Mouse (Mus musculus): ENCODE measurements at regions not wholly inside any gene's neighbourhood (a gene's known extent, or its start where the extent isn't known, plus 50 kb on each side); places are given as distances from the start of the nearest gene placed in this dataset.

- Histone ChIP-seq H3K4me2 (ENCODE audit: low read depth, low read length, poor library complexity, severe bottlenecking) (no peak overlapping the region), H3K27me3 (ENCODE audit: insufficient read depth, low read length) (no peaks in the 10 kb centered on the region), H3K36me3 (ENCODE audit: insufficient read depth, low read length) (no peaks in the 10 kb centered on the region), H3K27ac (ENCODE audit: low read depth, low read length) (no peak overlapping the region), H3K9ac (replicated peaks; ENCODE audit: low read length, poor library complexity, severe bottlenecking) (no peak overlapping the region), H3K4me3 (ENCODE audit: low read depth, low read length) (no peak overlapping the region), H3K4me1 (ENCODE audit: insufficient read depth, low read length) (no peaks in the 10 kb centered on the region), H3K9me3 (ENCODE audit: low read length) (no peaks in the 10 kb centered on the region)
- TF ChIP-seq CTCF (IDR thresholded peaks at IDR 0.05): no peak
- DNase-seq (ENCODE audit: low spot score): no peak
- no peak for ATAC-seq (ENCODE audit: low FRiP score)
- WGBS: 80% methylated on average over 2 of the region's 2 CpGs
Observed at GRCm38 (mm10) chr11:92084766-92085165, 507.4 kb upstream of the Kif2b start.

- H3K4me1 ChIP-seq (ENCODE audit: insufficient read depth, low read length): no peaks in the 10 kb centered on the region
- no peak for TF ChIP-seq CTCF (IDR thresholded peaks at IDR 0.05)
- H3K4me3 ChIP-seq (ENCODE audit: low read depth, low read length): no peak overlapping the region
- no peaks in the 10 kb centered on the region for H3K9me3 ChIP-seq (ENCODE audit: low read length)
- WGBS: 8% methylated on average over 2 of the region's 2 CpGs
- H3K36me3 ChIP-seq (ENCODE audit: insufficient read depth, low read length): no peaks in the 10 kb centered on the region
- H3K4me2 ChIP-seq (ENCODE audit: low read depth, low read length, poor library complexity, severe bottlenecking): no peak overlapping the region
- no peak overlapping the region for H3K27ac ChIP-seq (ENCODE audit: low read depth, low read length)
- DNase-seq (ENCODE audit: low spot score) (no peak), ATAC-seq (ENCODE audit: low FRiP score) (no peak)
- no peaks in the 10 kb centered on the region for H3K27me3 ChIP-seq (ENCODE audit: insufficient read depth, low read length)
- no peak overlapping the region for H3K9ac ChIP-seq (replicated peaks; ENCODE audit: low read length, poor library complexity, severe bottlenecking)
Observed at GRCm38 (mm10) chr11:92041695-92042094, 464.3 kb upstream of the Kif2b start.

- Histone ChIP-seq H3K36me3 (ENCODE audit: insufficient read depth, low read length) (no peaks in the 10 kb centered on the region), H3K27me3 (ENCODE audit: insufficient read depth, low read length) (no peaks in the 10 kb centered on the region), H3K27ac (ENCODE audit: low read depth, low read length) (no peak overlapping the region), H3K9ac (replicated peaks; ENCODE audit: low read length, poor library complexity, severe bottlenecking) (no peak overlapping the region), H3K4me1 (ENCODE audit: insufficient read depth, low read length) (no peaks in the 10 kb centered on the region), H3K4me2 (ENCODE audit: low read depth, low read length, poor library complexity, severe bottlenecking) (no peak overlapping the region), H3K4me3 (ENCODE audit: low read depth, low read length) (no peak overlapping the region), H3K9me3 (ENCODE audit: low read length) (no peaks in the 10 kb centered on the region)
- WGBS: 50% methylated on average over 1 of the region's 1 CpGs
- no peak for TF ChIP-seq CTCF (IDR thresholded peaks at IDR 0.05)
- ATAC-seq (ENCODE audit: low FRiP score): no peak
- DNase-seq (ENCODE audit: low spot score): no peak
Observed at GRCm38 (mm10) chr11:92040161-92040560, 462.8 kb upstream of the Kif2b start.

- Histone ChIP-seq H3K4me1 (ENCODE audit: insufficient read depth, low read length) (no peaks in the 10 kb centered on the region), H3K27ac (ENCODE audit: low read depth, low read length) (no peak overlapping the region), H3K4me2 (ENCODE audit: low read depth, low read length, poor library complexity, severe bottlenecking) (no peak overlapping the region), H3K4me3 (ENCODE audit: low read depth, low read length) (no peak overlapping the region), H3K9me3 (ENCODE audit: low read length) (no peaks in the 10 kb centered on the region), H3K36me3 (ENCODE audit: insufficient read depth, low read length) (no peaks in the 10 kb centered on the region), H3K9ac (replicated peaks; ENCODE audit: low read length, poor library complexity, severe bottlenecking) (no peak overlapping the region), H3K27me3 (ENCODE audit: insufficient read depth, low read length) (no peaks in the 10 kb centered on the region)
- no peak for TF ChIP-seq CTCF (IDR thresholded peaks at IDR 0.05)
- ATAC-seq (ENCODE audit: low FRiP score) (no peak), DNase-seq (ENCODE audit: low spot score) (no peak)
- 80% methylated on average over 3 of the region's 3 CpGs for WGBS
Observed at GRCm38 (mm10) chr11:92018419-92018818, 441.1 kb upstream of the Kif2b start.

- H3K4me2 ChIP-seq (ENCODE audit: low read depth, low read length, poor library complexity, severe bottlenecking): no peak overlapping the region
- no peak overlapping the region for H3K9ac ChIP-seq (replicated peaks; ENCODE audit: low read length, poor library complexity, severe bottlenecking)
- DNase-seq (ENCODE audit: low spot score): no peak
- no peak overlapping the region for H3K27ac ChIP-seq (ENCODE audit: low read depth, low read length)
- no peak for ATAC-seq (ENCODE audit: low FRiP score)
- no peak for TF ChIP-seq CTCF (IDR thresholded peaks at IDR 0.05)
- no peaks in the 10 kb centered on the region for H3K36me3 ChIP-seq (ENCODE audit: insufficient read depth, low read length)
- H3K4me1 ChIP-seq (ENCODE audit: insufficient read depth, low read length): no peaks in the 10 kb centered on the region
- H3K4me3 ChIP-seq (ENCODE audit: low read depth, low read length): no peak overlapping the region
- 84% methylated on average over 3 of the region's 3 CpGs for WGBS
- H3K9me3 ChIP-seq (ENCODE audit: low read length): no peaks in the 10 kb centered on the region
- H3K27me3 ChIP-seq (ENCODE audit: insufficient read depth, low read length): no peaks in the 10 kb centered on the region
Observed at GRCm38 (mm10) chr11:92011284-92011683, 433.9 kb upstream of the Kif2b start.

GRCm38 (mm10) chr11:91995524-91995923, 418.2 kb upstream of the Kif2b start:
- no peak for TF ChIP-seq CTCF (IDR thresholded peaks at IDR 0.05)
- H3K9me3 ChIP-seq (ENCODE audit: low read length): no peaks in the 10 kb centered on the region
- WGBS: 84% methylated on average over 2 of the region's 2 CpGs

More at GRCm38 (mm10) chr11:91995524-91995923, 418.2 kb upstream of the Kif2b start:
- Histone ChIP-seq H3K4me3 (ENCODE audit: low read depth, low read length) (no peak overlapping the region), H3K9ac (replicated peaks; ENCODE audit: low read length, poor library complexity, severe bottlenecking) (no peak overlapping the region), H3K4me2 (ENCODE audit: low read depth, low read length, poor library complexity, severe bottlenecking) (no peak overlapping the region), H3K27me3 (ENCODE audit: insufficient read depth, low read length) (no peaks in the 10 kb centered on the region), H3K4me1 (ENCODE audit: insufficient read depth, low read length) (no peaks in the 10 kb centered on the region), H3K36me3 (ENCODE audit: insufficient read depth, low read length) (no peaks in the 10 kb centered on the region), H3K27ac (ENCODE audit: low read depth, low read length) (no peak overlapping the region)
- ATAC-seq (ENCODE audit: low FRiP score) (no peak), DNase-seq (ENCODE audit: low spot score) (no peak)

Measured in midbrain, postnatal 0 days (tissue).